Mouse (Mus musculus) T-cell, adult 2 months (primary cell): Measurements from ENCODE around the gene Arid3a.

Experiments
- DNase-seq: peaks from one replicate; pipeline ENCODE4 v3.0.0; 2022; ENCODE audit warnings: low spot score

Arid3a gene

GRCm38 (mm10) chr10:79976722-79977107, 49.9 kb downstream of the Arid3a start:
- no peak for DNase-seq

DNA sequence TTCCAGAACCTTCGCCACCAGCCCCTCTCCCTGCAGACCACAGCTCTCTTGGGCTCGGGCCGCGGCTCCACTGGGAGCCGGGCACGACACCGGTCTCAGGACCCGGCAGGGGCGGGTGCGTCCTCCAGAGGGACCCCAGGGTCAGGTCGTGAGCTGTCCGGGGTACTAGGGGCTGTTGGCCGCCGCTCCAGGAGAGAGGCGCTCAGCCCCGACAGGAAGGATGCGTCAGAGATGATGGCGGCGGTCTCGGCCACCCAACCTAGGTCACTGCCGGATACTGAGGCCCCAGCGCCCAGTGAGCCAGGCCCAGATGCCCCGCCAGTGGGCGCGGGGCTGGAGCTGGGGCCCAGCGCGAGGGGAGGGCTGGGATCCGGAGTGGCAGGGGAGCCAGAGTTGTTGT, 50.5 kb downstream of the Arid3a start:
- no peak for DNase-seq

GRCm38 (mm10) chr10:79978061-79978460, 51.2 kb downstream of the Arid3a start:
- no peak for DNase-seq

DNA sequence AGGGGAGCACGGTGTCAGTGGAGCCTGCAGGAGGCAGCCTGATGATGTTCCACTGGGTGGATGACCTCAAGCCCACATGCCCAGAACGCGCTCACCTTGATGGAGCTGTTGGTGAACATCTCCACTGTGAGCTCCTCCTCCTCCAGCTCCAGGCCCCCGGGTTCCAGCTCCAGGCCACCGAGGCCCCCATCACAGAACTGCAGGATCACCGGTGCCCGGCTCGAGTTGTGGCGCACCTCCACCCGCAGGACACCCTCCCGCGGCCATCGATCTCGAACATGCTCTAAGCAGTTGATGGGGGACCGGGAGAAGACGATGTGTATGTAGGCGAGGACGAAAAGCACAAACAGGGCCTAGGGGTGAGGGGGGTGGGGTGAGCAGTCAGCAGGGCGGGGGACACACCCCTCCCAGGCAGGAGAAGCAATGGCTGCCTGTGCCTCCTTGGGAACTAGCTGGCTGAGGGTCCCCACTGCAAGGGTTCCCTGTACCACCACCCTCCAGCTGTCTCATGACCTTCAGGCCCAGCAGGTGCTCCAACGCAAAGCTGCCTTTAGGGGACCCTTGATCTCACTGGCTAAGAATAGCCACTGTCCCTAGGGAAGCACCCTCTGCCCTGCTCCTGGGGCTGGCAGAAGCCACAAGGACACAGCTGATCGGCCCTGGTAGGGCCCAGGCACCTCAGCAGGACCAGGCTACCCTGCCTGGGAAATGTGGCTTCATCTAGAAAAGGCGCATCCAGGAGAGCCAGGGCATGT, 52.7 kb downstream of the Arid3a start:
- no peak for DNase-seq

- no peak for DNase-seq
Observed at GRCm38 (mm10) chr10:79983205-79983604, 56.4 kb downstream of the Arid3a start.

DNA sequence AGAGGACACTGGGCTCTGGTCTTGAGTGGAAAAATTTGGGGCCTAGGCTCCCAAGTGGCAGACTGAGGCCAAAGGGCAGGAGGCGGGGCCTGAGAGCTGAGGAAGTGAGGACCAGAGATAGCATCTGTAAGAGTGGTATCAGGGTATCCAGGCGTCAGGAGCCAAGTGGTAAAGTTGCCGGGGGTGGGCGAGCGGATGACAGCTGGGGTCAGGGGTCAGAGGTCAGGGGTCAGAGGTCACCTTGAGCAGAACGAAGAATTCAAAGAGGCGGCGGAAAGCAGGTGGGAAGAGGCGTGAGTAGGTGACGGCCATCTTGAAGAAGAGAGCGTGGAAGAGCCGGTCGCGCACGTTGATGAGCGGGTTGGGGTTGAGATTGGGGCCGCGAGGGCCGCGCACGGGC, 56.8 kb downstream of the Arid3a start:
- DNase-seq, result peak; percentile 74

- peak; percentile 82 for DNase-seq
Observed at GRCm38 (mm10) chr10:79984195-79984816, 57.5 kb downstream of the Arid3a start, which contains the start of gene Tmem259. Gene Tmem259 (minus strand): TSS chr10:79984330.

GRCm38 (mm10) chr10:79984871-79985270, 58.0 kb downstream of the Arid3a start:
- DNase-seq, result peak; percentile 96

- peak; percentile 68 for DNase-seq
Observed at GRCm38 (mm10) chr10:79985334-79986231, 58.7 kb downstream of the Arid3a start.

GRCm38 (mm10) chr10:79986232-79986878, 59.5 kb downstream of the Arid3a start:
- no peak for DNase-seq

GRCm38 (mm10) chr10:79986963-79987362, 60.1 kb downstream of the Arid3a start:
- DNase-seq, result peak; percentile 91

GRCm38 (mm10) chr10:79987771-79988505, 61.1 kb downstream of the Arid3a start:
- DNase-seq, result no peak

- DNase-seq, result peak; percentile 65
Observed at GRCm38 (mm10) chr10:79988506-79989271, 61.8 kb downstream of the Arid3a start, which contains the start of gene Cnn2. Gene Cnn2 (plus strand): TSS chr10:79988584.

GRCm38 (mm10) chr10:79989272-79989786, 62.5 kb downstream of the Arid3a start:
- no peak for DNase-seq

GRCm38 (mm10) chr10:79989870-79990269, 63.0 kb downstream of the Arid3a start:
- DNase-seq, result no peak

DNA sequence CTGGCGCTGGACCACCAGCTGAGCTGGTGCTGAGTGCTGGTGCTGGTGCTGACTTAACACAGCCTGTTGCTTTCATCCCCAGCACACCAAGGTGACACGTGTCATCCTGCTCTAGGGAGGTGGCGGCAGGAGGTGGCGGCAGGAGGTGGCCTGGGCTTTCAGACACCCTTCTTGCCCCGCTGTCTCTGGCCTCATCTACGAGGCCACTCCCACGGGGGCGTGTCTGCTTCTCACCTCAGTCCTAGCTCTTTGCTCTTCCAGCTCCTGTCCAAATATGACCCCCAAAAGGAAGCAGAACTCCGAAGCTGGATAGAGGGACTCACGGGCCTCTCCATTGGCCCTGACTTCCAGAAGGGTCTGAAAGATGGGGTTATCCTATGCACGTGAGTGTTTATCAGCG, 64.3 kb downstream of the Arid3a start:
- no peak for DNase-seq

DNA sequence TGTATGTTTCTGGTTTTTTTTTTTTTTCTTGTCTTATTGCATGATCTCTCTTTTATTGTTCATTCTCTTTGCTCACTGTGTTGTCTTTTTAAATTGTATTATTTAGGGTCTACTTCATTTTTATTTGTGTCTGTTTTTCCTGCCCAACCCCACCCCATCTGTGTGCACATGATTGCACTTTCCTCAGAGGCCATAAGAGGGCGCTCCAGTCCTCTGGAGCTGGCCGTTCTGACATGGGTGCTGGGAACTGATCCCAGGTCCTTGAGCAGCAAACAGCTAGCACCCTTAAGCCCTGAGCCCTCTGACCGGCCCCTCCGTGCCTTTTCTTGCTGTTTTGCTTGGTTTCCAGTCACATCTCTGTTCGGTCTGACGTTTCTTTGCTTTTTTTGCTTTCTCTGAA, 64.7 kb downstream of the Arid3a start:
- no peak for DNase-seq

DNA sequence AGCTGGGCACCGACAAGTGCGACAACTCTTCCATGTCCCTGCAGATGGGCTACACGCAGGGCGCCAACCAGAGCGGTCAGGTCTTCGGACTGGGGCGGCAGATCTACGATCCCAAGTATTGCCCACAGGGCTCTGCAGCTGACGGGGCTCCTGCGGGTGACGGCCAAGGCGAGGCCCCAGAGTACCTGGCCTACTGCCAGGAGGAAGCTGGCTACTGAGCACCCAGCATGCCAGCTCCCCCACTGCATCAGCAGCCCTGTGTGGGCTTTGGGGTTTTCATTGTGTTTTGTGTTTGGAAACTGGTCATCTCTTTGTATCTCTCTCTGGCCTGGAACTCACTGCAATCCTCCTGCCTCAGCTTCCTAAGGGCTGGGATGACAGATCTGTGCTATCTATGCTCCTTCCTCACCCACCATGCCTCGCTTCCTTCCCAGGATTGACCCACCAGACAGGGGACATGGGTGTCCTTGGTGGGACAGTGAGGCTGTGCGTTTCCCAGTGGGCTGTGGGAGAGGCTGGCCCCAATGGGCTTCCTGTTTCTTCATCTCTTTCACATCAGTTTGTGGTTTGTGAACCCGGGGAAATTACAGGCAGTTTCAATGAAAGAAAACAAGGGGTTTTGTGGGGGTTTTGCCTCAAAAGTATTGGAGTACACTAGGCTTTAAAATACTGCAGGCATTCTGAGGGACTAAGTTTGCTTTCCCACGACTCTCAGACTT, 67.7 kb downstream of the Arid3a start:
- peak; percentile 53 for DNase-seq

GRCm38 (mm10) chr10:79995636-79996035, 68.8 kb downstream of the Arid3a start:
- no peak for DNase-seq
